Mouse (Mus musculus): Measurements from ENCODE around the gene Melk. TPM values are rescaled to one million over a fixed set of nuclear protein-coding genes. Genes with fewer than 3 reads are reported as not detected.

Gene Melk
- total RNA-seq (2021) = 1 to 10 TPM; 1.4 to 2.2 TPM
- long read RNA-seq, experiment 1, partial matches to known transcripts = 0 of 4 reads
- long read RNA-seq, experiment 1, other reads (novel, unspliced or antisense) = 1 of 4 reads
- long read RNA-seq, experiment 2, transcript Melk-201 (18 exons, 2,955 nt) = major isoform, 5 of 6 reads
- long read RNA-seq, experiment 2, partial matches to known transcripts = 1 of 6 reads
- long read RNA-seq, experiment 2, other reads (novel, unspliced or antisense) = 0 of 6 reads

- peak; percentile 75 to 86 for DNase-seq
- intact Hi-C loops (cut with DNase I) = no loop called here
Observed at GRCm38 (mm10) chr4:44300781-44301750, at the start of gene Melk. Gene Melk, plus strand, starts transcription at chr4:44300876.

GRCm38 (mm10) chr4:44251521-44251920, 49.2 kb upstream of the Melk start:
- intact Hi-C loops (cut with DNase I) = no loop called here
- DNase-seq = no peak

- DNase-seq = no peak
- intact Hi-C loops (cut with DNase I) = no loop called here
Observed at GRCm38 (mm10) chr4:44251966-44252916, 48.4 kb upstream of the Melk start.

DNA sequence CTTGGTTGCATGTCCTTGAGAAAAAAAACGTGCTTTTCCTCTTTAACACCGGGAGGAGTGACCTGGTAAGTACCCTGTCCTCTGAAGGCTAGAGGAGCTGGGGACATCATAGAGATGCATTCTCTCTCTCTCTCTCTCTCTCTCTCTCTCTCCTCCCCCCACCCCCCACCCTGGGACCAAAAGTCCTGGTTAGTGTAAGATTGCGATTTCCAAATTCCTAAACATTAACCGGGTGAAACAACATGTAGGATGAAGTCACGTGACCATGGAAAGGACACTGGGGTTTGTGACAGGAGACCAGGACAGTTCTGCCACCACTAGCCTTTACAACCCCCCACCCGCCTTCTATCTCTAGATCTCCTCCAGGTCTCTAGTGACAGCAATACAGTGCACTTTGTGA, 47.5 kb upstream of the Melk start:
- intact Hi-C loops (cut with DNase I) = no loop called here

DNA sequence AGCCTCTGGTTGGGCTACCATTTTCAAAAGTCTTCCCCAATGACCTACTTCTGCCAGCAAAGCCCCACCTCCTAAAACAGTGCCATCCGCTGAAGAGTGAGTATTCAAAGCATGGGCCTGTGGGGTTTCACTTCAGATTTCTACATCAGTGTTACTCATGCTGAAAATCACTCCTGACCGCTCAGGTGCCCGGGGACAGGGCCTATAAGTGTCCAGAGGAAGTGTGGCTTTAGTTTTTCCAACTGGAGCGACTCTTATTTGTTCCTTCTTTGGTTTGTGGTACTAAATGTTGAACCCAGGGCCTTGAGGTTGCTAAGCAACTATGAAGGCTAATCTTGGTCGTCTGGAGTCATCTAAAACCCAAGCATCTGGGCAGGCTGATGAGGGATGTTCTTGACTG, 46.1 kb upstream of the Melk start:
- no peak for DNase-seq
- intact Hi-C loops (cut with DNase I) = no loop called here

More for the DNA sequence above, 47.5 kb upstream of the Melk start:
- DNase-seq = no peak

DNA sequence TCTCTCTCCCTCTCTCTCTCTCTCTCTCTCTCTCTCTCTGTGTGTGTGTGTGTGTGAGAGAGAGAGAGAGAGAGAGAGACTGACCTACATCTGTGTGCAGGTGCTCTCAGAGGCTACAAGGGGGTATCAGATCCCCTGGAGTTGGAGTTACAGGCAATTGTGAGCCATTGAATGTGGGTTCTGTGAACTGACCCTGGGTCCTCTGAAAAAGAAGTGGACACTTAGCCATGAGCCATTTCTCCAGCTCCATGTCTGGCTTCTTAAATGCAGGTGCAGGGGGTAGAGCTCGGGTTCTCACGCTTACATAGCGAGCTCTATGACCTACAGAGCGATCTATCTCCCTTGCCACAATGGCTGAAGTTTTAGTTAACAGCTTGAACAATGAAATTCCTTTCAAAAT, 41.5 kb upstream of the Melk start:
- intact Hi-C loops (cut with DNase I) = no loop called here
- no peak for DNase-seq

DNA sequence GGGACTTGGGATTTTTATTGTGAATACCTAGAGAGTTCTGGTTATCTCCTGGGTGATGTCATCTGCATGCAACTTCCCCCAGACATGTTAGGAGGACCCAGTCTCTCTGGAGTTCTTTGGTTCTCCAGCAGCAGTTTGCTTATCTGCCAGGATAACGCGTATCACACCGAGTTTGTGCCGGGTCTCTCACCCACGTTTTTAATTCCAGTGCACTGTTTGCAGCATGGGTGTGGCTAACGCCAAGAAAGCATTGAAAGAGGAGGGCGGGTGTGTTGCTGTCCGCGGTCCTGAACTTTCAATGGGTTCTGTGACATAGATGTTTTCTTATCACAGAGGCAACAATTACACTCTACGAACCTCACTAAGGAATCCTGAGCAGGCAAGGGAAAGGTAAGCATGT, 40.4 kb upstream of the Melk start:
- intact Hi-C loops (cut with DNase I) = no loop called here
- DNase-seq = peak; percentile 62 to 74

GRCm38 (mm10) chr4:44265500-44265899, 35.2 kb upstream of the Melk start:
- intact Hi-C loops (cut with DNase I) = no loop called here
- no peak for DNase-seq

- intact Hi-C loops (cut with DNase I) = no loop called here
- no peak for DNase-seq
Observed at GRCm38 (mm10) chr4:44267437-44267836, 33.2 kb upstream of the Melk start.

DNA sequence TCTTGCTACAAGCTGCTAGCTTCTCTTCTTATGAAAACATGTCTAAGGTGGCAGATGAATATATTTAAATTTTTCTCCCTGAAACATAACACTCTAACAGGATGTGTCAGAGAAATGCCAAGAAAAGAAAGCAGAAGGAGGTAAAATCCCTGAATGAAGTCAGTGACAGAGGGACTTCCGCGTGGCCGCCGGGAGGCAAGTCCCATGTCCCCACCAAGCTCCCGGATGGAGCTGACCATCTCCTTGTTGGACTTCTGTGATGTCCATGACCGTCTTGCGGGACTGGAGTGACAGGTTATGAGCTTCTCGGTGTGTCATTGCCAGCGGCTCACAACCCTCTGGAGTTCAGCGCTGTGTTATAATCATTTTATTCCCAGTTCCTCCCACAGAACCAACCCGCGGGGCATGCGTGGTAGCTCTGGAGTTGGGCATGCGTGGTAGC, 31.3 kb upstream of the Melk start:
- intact Hi-C loops (cut with DNase I) = no loop called here
- DNase-seq = no peak

- intact Hi-C loops (cut with DNase I) = no loop called here
Observed at GRCm38 (mm10) chr4:44271134-44271533, 29.5 kb upstream of the Melk start.

DNA sequence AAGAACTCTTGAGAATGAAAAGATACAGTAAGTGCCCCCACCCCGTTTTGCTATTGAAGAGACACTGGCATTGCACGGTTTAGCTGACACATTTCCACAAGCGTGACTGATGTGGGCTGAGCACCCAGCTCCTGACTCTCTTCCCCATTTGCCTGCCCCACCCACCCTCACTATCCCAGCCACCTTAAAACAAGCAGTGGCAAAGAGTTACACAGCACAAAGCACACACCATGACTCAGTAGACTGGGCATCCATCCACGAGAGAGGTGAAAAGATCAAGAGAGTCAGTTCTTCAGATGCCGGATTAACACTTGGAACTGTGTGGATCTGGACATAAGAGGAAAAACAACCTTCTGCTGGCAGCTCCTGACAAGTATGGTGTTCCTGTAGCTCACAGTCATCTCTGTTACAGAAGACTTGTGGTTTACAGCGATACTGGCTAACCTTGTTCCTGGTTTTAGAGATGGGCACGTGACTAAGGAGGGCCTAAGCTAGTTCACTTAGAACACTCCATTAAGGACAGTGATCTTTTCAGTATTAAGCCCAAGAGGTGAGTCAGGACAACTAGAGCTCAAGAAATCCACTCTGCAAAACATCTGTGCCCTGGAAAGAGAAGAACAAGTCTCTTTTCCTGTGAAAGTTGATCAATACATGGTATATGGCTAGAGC, 18.9 kb upstream of the Melk start:
- no peak for DNase-seq
- intact Hi-C loops (cut with DNase I) = no loop called here

More at GRCm38 (mm10) chr4:44271134-44271533, 29.5 kb upstream of the Melk start:
- DNase-seq = no peak

DNA sequence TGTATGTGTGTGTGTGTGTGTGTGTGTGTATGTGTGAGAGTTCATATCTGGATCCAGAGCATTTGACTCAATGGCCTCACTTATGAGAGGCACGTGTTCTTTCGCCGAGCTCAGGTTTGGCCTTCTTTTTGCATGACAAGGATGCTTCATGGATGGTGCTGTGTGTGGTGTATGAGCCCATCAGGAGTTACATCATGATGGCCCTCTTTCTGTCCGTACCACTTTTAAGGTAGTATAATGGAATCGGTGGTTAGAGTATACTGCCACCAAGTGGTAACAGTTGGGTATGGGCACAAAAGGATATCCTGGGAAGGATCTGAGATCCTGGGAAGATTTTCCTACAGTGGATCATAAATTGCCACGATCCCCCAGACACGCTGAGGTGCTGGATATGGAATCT, 8.1 kb upstream of the Melk start:
- peak; percentile 29 to 54 for DNase-seq
- intact Hi-C loops (cut with DNase I) = loop anchor here (1.0 to 5.0 kb wide), 2 partner anchors 119 to 225 kb away; no protein-coding TSS in a partner anchor

DNA sequence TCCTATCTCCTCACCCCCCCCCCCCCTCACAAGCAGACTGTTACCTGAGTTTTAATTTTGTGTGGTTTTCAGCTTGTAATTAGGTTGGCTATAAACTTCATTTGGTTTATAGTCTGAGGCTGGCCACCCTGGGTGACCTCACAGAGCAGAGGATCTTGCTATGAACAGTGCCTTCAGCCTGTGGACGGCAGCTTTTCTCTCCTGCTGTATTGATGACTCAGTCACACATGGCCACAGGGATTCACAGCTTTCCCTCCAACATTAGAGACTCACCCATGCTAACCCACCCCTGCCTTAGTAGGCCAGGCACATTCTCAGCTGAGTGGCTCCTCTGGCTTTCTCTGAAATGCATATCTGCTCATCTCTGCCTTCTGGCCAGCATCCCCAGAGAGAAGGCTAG, 4.8 kb upstream of the Melk start:
- no peak for DNase-seq
- intact Hi-C loops (cut with DNase I) = no loop called here

DNA sequence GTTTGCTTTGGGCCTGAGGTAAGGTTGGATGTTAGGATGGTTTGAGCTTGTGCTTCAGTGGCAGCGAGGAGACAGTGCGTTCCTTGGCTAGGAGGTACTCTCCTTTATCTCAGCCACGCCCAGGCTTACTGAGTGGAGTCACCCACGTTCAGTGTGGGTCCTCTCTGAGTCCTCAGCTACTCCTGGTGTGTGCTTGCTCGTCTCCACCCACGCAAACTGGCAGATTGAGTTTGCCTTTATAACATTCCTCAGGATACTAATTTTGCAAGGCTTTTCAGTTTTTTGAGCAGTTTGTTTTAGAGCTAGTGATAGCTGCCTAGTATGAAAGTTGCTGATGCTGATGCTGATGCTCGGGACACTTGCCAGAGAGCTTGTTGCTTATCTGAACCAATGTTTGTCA, 5.9 kb downstream of the Melk start:
- no peak for DNase-seq
- intact Hi-C loops (cut with DNase I) = no loop called here

DNA sequence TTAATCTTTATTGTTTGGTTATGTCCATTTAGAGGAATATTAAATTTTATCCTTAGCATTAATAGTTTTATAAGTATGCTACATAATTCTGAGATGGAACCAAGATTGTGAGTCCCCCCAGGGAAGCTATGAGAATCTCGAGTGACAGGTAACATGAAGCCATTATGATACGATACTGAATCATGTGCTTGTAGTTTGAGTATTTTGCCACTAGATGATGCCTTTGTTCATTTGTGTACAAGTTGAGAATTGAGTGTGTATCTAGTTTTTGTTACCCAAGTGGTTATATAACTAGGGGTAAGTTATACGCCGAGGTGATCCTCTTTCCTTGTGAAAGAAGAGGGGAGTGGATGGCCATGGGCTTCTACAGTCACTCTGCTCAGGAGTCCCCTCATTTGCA, 9.8 kb downstream of the Melk start:
- intact Hi-C loops (cut with DNase I) = no loop called here
- no peak for DNase-seq

DNA sequence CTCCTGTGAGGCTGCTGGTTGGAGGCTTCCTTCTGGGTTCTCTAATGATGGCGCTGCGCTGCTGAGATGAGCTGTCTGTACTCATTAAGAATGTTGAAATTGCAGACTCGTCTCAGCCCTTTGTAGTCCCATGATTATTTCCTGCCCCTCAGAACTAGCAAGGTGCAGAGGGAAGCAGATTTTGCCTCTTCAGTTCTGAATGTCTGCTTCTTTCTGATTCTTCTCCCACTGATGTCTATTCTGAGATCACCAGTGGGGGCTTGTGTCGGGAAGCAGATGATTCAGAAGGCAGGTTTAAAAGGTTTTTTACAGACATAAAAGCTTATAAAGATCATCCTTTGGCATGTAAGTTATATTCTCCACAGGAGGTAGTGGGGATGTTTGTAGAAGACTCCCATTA, 10.2 kb downstream of the Melk start:
- intact Hi-C loops (cut with DNase I) = no loop called here
- no peak for DNase-seq

- DNase-seq = no peak
- intact Hi-C loops (cut with DNase I) = no loop called here
Observed at GRCm38 (mm10) chr4:44316270-44316809, 15.7 kb downstream of the Melk start.

DNA sequence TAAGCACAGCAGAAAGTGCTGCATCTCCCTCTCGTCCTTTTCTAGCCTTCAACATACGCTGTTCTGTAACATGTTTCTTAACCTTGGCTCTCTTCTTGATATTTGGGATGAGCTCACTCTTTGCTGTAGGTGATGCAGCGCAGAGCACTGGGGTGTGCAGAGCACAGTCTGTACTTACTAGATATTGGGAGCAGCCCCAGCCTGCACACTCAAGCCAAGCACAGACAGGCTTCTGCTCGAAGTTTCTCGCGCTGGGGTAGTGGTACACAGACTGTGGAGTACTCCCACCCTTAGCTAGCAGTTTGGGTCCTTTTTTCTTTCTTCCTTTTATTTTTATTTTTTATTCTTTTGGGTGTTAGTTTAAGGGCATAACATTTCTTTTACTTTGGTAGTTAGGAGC, 19.8 kb downstream of the Melk start:
- no peak for DNase-seq
- intact Hi-C loops (cut with DNase I) = no loop called here

DNA sequence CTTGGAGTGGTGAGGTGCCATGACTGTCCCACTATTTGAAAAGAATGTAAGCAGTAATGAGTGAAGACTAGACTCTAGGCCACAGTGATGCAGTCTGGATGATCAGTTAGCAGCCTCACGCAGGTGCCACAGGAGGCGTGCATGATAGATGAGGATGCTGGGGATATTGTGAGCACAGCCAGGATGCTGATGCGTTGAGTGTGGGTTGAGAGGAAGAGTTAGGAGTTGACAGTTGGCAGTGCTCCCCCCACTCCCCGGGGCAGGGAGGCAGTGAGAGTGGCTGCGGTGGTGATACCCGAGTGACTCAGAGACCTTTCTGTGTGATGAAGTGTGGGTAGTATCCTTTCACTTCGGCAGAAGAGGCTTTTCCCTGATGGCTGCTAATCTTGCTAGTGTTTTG, 21.4 kb downstream of the Melk start:
- no peak for DNase-seq
- intact Hi-C loops (cut with DNase I) = no loop called here
